Mouse (Mus musculus): ENCODE measurements around the gene Src. TPM values are rescaled to one million over a fixed set of nuclear protein-coding genes. Genes with fewer than 3 reads are reported as not detected.

The Src gene
- polyA plus RNA-seq, 1 experiment from 2014 or later = 24.8 TPM

- Histone ChIP-seq H3K9me3 (no peaks in the 10 kb centered on the region), H3K27me3 (no peaks in the 10 kb centered on the region), H3K36me3 (no peaks in the 10 kb centered on the region), H3K4me2 (no peak overlapping the region; the same call in 1 of the 2 replicates), H3K27ac (peak overlapping the region; percentile 31), H3K4me1 (peaks cover 42% of the 10 kb centered on the region), H3K4me3 (no peak overlapping the region), H3K9ac (no peak overlapping the region)
- 13% methylated on average over 7 of the region's 7 CpGs for WGBS
- ATAC-seq (ENCODE audit: borderline replicate concordance, extremely low read depth, low FRiP score, low TSS enrichment) = peak; percentile 11; the same call in 1 of the 2 replicates
Measured at GRCm38 (mm10) chr2:157418609-157419071, 396 bp downstream of the Src start.

DNA sequence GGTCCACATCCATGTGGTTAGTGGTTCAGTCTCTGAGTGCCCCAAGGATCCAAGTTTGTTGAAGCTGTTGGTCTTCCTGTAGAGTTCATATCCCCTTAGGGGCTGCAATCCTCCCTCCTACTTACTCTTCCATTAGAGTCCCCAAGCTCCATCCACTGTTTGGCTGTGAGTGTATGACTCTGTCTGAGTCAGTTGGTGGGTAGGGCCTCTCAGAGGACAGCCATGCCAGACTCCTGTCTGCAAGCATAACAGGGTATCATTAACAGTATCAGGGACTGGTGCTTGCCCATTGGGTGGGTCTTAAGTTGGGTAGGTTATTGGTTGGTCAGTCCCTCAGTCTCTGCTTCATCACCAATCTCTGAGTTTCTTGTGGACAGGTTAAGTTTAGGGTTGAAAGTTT, 1.3 kb downstream of the Src start:
- no peak for ATAC-seq (ENCODE audit: borderline replicate concordance, extremely low read depth, low FRiP score, low TSS enrichment)
- H3K27ac ChIP-seq = no peak overlapping the region
- no peaks in the 10 kb centered on the region for H3K36me3 ChIP-seq
- no peaks in the 10 kb centered on the region for H3K27me3 ChIP-seq
- no peaks in the 10 kb centered on the region for H3K9me3 ChIP-seq
- H3K4me1 ChIP-seq = peaks cover 45% of the 10 kb centered on the region
- no peak overlapping the region for H3K4me3 ChIP-seq
- H3K4me2 ChIP-seq = no peak overlapping the region
- H3K9ac ChIP-seq = no peak overlapping the region

DNA sequence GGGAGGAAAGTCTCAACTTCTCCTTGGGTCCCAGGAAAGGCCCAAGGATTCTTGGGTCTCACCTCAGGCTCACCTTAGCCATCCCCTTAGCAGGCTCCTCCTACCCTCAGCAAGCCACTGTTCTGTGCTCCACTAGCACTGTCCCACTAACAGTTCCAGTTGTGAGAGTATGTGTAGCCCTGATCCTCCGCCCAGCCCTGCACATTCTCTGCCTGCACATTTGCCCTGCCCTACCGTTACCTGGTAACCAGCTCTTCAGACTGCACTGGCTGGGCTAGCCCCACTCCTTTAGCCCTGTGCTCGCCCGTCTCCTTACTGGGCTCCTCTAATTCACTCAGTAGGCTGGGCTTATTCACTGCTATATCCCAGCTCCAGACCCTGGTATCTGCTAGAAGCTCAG, 2.2 kb downstream of the Src start:
- Histone ChIP-seq H3K4me2 (no peak overlapping the region), H3K4me3 (no peak overlapping the region), H3K9me3 (no peaks in the 10 kb centered on the region), H3K27ac (peak overlapping the region; percentile 12; the same call in 1 of the 2 replicates), H3K27me3 (no peaks in the 10 kb centered on the region), H3K4me1 (peaks cover 51% of the 10 kb centered on the region), H3K9ac (no peak overlapping the region), H3K36me3 (no peaks in the 10 kb centered on the region)
- ATAC-seq (ENCODE audit: borderline replicate concordance, extremely low read depth, low FRiP score, low TSS enrichment) = peak; percentile 15; the same call in 1 of the 2 replicates
- 67% methylated on average over 4 of the region's 4 CpGs for WGBS

DNA sequence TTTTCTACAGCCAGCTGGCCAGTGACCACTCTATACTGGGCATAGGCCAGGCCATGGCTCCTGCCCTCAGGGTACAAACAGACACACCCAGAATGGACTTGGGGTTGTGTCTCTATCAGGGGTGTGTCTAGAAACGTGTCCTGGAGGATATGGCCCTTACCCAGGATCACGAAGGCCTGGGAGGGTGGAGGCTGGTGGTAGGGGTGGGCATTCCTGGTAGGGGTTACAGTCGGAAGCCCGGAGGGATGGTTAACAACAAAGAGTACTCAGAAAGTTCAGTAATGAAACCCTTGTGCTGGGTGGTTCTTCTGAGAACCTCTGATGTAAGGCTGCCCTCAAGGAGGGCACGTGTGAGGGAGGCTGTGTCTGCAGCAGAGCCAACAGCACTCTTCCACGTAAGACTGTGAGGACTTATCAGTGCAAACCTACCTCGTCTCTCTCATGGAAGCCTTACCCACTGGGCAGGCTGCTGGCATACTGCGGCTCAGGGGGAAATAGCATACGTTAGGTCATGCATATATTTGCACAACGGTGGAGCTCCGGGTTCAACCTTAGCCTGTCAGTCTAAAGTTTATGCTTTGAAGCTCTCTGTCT, 3.9 kb downstream of the Src start:
- Histone ChIP-seq H3K9ac (no peak overlapping the region), H3K9me3 (no peaks in the 10 kb centered on the region), H3K4me2 (no peak overlapping the region), H3K36me3 (no peaks in the 10 kb centered on the region), H3K27ac (peak overlapping the region; percentile 93), H3K4me1 (peaks cover 64% of the 10 kb centered on the region), H3K27me3 (no peaks in the 10 kb centered on the region), H3K4me3 (no peak overlapping the region)
- WGBS = 49% methylated on average over 11 of the region's 11 CpGs
- ATAC-seq (ENCODE audit: borderline replicate concordance, extremely low read depth, low FRiP score, low TSS enrichment) = no peak

DNA sequence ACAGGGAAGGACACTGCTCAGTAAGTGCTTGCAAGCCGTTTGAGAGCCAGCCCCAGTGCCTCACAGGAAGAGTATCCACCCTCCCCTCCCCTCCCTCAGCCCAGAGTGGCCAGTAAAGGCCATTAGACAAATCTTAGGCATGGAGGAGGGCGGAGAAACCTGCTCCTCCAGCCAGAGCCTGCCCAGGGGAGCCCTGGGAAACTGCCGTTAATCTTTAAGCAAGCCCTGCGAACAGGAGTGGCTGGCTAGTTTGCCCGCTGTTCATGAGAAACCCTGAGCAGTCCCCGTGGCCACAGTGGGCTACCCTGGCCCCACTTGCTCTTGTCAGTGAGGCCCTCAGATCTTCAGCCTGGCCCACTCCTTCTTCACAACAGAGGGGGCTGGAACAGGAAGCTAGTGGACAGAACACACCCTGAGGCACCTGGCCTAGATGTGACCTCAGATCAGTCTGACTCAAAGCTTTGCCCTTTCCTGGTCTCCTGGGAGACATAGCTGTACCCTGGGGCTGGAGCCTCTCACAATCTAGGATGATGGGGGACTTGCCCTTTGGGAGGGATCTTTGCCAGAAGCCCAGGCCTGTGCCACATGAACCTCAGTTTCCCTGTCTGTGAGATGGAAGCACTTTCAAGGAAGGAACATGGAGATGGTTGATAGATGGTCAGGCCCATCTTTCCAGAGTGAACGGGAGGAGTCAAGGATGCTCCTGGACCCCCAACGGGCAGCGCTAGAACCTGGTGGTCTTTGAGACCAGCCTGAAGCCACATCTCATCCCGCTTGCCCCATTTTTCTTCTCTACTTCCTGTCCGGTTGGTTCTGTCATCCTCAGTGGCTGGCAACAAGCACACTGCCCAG, 4.8 kb downstream of the Src start:
- no peaks in the 10 kb centered on the region for H3K27me3 ChIP-seq
- ATAC-seq (ENCODE audit: borderline replicate concordance, extremely low read depth, low FRiP score, low TSS enrichment) = peak; percentile 61
- WGBS = 34% methylated on average over 11 of the region's 11 CpGs
- H3K9ac ChIP-seq = peak overlapping the region; percentile 97
- H3K4me3 ChIP-seq = peak overlapping the region; percentile 81
- H3K27ac ChIP-seq = peak overlapping the region; percentile 93
- H3K4me1 ChIP-seq = peaks cover 61% of the 10 kb centered on the region
- peak overlapping the region; percentile 81 for H3K4me2 ChIP-seq
- no peaks in the 10 kb centered on the region for H3K9me3 ChIP-seq
- H3K36me3 ChIP-seq = no peaks in the 10 kb centered on the region

DNA sequence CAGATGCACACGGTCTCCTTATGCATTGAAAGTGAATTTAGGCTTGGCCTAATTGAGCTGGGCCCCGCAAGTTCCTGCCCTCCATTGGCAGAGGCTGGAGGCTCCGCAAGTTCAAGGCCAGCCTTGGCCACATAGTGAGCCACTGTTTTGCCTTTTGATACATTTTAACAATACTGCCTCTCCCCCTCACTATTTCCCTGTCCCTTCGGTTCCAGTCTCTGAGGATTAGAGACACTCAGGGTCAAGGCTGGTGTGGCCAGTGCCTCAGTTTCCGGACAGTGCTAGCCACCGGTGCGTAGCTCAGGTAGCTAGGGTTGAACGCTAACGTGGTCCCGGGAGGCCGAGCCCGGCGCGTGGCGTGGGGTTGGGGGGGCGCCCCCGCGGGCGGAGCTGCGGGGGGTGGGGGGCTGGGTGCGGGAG, 5.5 kb downstream of the Src start:
- peak overlapping the region; percentile 81 for H3K4me2 ChIP-seq
- 8% methylated on average over 21 of the region's 21 CpGs for WGBS
- H3K27ac ChIP-seq = peak overlapping the region; percentile 93
- H3K36me3 ChIP-seq = no peaks in the 10 kb centered on the region
- ATAC-seq (ENCODE audit: borderline replicate concordance, extremely low read depth, low FRiP score, low TSS enrichment) = no peak
- H3K9ac ChIP-seq = peak overlapping the region; percentile 97
- no peaks in the 10 kb centered on the region for H3K9me3 ChIP-seq
- peak overlapping the region; percentile 81 for H3K4me3 ChIP-seq
- H3K4me1 ChIP-seq = peaks cover 60% of the 10 kb centered on the region
- no peaks in the 10 kb centered on the region for H3K27me3 ChIP-seq

DNA sequence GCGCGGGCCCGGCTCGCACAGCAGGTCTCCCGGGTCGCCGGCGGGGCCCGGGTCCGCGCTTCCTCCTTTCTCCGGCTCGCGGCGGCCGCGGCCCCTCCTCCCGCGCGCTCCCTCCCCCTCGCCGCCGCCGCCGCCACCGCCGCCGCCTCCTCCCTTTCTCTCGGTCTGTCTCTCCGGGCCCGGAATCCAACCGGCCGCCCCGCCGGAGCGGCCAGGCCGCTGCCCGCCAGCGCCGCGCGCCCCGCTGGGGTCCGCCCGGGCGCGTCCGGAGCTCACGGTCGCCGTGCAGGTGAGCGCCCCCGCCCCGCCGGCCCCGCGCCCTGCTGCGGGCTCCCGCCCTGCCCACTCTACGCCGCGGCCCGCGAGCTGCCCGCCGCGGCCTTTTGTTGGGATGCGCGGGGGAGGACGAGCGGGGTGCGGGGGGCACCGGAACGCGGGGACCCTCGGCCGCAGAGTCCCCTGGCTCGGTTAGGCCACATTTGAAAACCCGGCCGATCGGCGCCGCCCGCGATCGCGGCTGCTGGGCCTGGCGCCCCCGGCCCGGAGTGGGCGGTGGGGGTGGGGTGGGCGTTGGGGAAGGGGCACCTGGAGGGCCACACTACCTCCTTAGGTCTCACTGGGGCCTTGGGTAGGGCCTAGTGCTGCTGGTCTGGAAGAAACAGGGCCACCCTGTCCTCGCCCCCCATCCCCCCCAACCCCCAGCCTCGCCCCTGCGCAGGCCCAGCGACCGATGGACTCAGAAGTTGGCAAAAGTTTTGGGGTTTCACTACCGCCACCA, 6.1 kb downstream of the Src start:
- 2% methylated on average over 63 of the region's 98 CpGs for WGBS
- Histone ChIP-seq H3K4me2 (peak overlapping the region; percentile 81), H3K27me3 (no peaks in the 10 kb centered on the region), H3K4me1 (peaks cover 55% of the 10 kb centered on the region), H3K36me3 (no peaks in the 10 kb centered on the region), H3K9ac (peak overlapping the region; percentile 97), H3K4me3 (peak overlapping the region; percentile 81), H3K27ac (peak overlapping the region; percentile 93), H3K9me3 (no peaks in the 10 kb centered on the region)
- no peak; the same call in 1 of the 2 replicates for ATAC-seq (ENCODE audit: borderline replicate concordance, extremely low read depth, low FRiP score, low TSS enrichment)

DNA sequence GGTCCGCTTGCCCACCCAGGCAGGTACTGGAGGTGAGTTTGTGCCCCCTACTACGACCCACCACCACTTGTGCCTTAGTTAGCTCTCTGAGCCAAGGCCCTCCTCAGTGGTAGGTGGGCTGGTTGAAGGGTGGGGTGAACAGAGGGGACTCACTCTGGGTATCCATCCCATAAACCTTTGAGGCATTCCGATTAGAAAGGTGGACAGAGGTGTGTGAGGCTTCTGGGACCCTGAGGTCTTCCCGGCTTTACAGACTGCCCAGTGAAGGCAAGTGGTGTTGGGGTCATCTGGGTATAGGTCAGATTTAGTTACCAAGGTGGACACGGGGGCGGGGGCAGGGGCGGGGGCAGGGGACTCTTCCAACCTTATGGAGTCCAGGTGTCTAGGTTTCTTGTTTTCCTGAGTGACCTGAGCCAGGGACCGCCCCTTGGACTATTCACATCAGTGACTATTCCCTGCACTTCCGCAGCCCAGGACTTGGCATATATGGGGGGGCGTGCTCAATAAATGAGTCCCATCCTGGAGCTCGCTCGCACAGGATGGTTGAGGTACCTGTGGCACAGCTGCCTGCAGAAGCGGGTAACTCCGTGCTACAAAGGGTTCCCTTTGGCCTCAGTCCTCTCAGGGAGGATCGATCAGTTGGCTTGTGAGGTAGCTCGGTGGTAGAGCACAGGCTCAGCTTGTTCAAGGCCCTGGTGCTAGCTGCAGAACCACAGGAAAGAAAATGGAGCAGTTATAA, 6.8 kb downstream of the Src start:
- peak overlapping the region; percentile 97 for H3K9ac ChIP-seq
- WGBS = 45% methylated on average over 16 of the region's 16 CpGs
- no peaks in the 10 kb centered on the region for H3K9me3 ChIP-seq
- peak overlapping the region; percentile 93 for H3K27ac ChIP-seq
- ATAC-seq (ENCODE audit: borderline replicate concordance, extremely low read depth, low FRiP score, low TSS enrichment) = no peak
- H3K27me3 ChIP-seq = no peaks in the 10 kb centered on the region
- H3K4me3 ChIP-seq = peak overlapping the region; percentile 81
- no peaks in the 10 kb centered on the region for H3K36me3 ChIP-seq
- H3K4me2 ChIP-seq = peak overlapping the region; percentile 81
- H3K4me1 ChIP-seq = peaks cover 63% of the 10 kb centered on the region

DNA sequence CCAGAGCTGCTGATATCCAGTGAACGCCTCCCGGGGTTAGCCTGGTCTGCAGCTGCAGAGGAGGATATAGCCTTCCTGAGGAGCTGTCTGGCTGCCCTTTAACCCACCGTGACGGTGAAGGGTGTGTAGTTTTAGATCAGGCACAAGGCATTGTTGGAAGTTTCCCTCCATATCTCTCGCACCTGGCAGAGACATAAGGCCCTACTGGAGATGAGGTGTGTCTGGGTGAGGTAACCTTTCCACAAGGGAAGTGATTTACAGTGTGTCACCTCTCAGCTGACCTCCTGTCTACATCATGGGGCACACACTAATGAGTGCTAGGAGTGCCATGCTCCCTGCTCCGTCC, 7.4 kb downstream of the Src start:
- peak overlapping the region; percentile 93 for H3K27ac ChIP-seq
- 66% methylated on average over 6 of the region's 6 CpGs for WGBS
- no peaks in the 10 kb centered on the region for H3K27me3 ChIP-seq
- H3K9ac ChIP-seq = no peak overlapping the region
- peak overlapping the region; percentile 81 for H3K4me2 ChIP-seq
- H3K9me3 ChIP-seq = no peaks in the 10 kb centered on the region
- peak overlapping the region; percentile 81 for H3K4me3 ChIP-seq
- no peak for ATAC-seq (ENCODE audit: borderline replicate concordance, extremely low read depth, low FRiP score, low TSS enrichment)
- H3K36me3 ChIP-seq = no peaks in the 10 kb centered on the region
- peaks cover 68% of the 10 kb centered on the region for H3K4me1 ChIP-seq

DNA sequence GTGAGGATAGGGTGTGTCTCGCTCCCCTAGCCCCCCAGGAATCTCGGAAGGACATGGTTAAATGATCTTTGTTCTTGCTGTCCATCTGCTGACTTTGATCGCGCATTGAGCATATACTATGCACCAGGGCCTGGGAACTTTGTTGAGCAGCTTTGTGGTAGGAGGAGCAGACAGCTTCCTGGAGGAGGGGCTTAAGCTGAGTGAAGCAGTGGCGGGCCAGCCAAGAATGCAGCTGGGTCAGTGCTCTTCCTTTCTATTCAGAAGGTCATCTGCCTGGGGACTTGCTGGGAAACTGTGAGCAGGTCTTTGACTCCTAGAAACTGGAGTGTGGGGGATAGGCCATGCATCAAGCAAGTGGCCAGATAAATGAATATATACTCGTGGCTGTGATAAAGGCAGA, 7.9 kb downstream of the Src start:
- WGBS = 67% methylated on average over 6 of the region's 6 CpGs
- Histone ChIP-seq H3K4me2 (peak overlapping the region; percentile 81; the same call in 1 of the 2 replicates), H3K27ac (no peak overlapping the region), H3K36me3 (no peaks in the 10 kb centered on the region), H3K9ac (no peak overlapping the region), H3K4me1 (peaks cover 74% of the 10 kb centered on the region), H3K4me3 (no peak overlapping the region), H3K27me3 (no peaks in the 10 kb centered on the region), H3K9me3 (no peaks in the 10 kb centered on the region)
- ATAC-seq (ENCODE audit: borderline replicate concordance, extremely low read depth, low FRiP score, low TSS enrichment) = no peak

- no peaks in the 10 kb centered on the region for H3K27me3 ChIP-seq
- H3K9me3 ChIP-seq = no peaks in the 10 kb centered on the region
- WGBS = 80% methylated on average over 5 of the region's 5 CpGs
- ATAC-seq (ENCODE audit: borderline replicate concordance, extremely low read depth, low FRiP score, low TSS enrichment) = no peak
- H3K36me3 ChIP-seq = no peaks in the 10 kb centered on the region
- H3K4me2 ChIP-seq = no peak overlapping the region
- no peak overlapping the region for H3K4me3 ChIP-seq
- H3K9ac ChIP-seq = no peak overlapping the region
- peaks cover 76% of the 10 kb centered on the region for H3K4me1 ChIP-seq
- no peak overlapping the region for H3K27ac ChIP-seq
Measured at GRCm38 (mm10) chr2:157427164-157427563, 8.9 kb downstream of the Src start.
